8 mouse cellular contexts compared by ENCODE assay signal in the genomic region with DNA sequence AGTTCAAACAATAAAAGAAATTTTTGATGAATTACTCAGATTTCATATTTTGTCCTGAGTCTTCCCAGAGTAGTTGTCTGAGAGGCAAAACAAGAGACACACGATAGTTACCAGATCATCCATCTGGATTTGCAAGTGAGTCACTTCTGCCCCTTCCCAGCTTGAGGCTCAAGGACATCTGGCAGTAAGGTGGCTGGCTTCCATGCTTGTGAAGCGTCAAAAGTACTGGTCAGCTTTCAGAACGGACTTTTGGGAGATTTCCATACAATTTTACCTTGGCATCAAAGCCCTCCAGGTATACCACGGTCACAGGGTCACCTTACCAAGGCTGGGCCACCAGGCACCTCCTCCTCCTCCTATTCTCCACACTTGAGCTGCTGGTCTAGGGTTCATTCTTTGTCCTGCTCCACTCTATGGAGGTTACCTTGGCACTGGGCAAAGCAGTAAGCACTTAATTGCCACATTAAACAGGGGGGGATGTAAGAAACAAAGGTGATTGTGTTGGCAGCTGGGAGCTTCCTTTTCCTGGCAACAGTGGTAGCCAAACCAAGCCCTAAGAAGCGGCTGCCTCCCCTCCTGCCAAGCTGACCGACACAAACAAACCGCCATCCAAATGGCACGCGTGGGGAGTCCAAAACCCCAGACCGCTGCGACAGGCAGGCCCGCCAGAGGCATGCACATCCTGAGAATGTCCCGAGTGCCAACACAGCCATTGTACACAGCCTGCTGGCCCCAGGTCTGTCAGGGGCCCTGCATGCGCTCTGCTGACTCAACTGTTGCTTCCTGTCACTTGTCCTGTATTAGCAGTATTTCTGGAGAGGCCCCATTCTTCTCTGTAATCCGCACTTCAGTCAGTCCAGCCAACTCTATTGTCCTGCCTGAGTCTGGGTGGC. TPM values are rescaled to one million over a fixed set of nuclear protein-coding genes. Genes with fewer than 3 reads are reported as not detected.
DNase-seq lines count a peak whose midpoint lies in the region; ATAC-seq lines count a peak whose summit lies in the region.

No protein-coding gene starts in this region.

- peak; percentile 37 to 60 for DNase-seq in layer of hippocampus, postnatal 10 days (ENCODE audit: low spot score in 2 of 2)
- DNase-seq in layer of hippocampus, adult 11-12 months (ENCODE audit: low spot score): no peak
- DNase-seq in fibroblast of lung, adult 2 months (ENCODE audit: low read depth): peak; percentile 60
- DNase-seq in hindbrain, embryonic 10.5 days (ENCODE audit: low spot score): no peak
- DNase-seq in lung, postnatal 4 days: peak; percentile 47 to 68
- DNase-seq in natural killer cell, adult 2 months (ENCODE audit: low spot score in 2 of 2): no peak
- no peak for DNase-seq in frontal cortex, postnatal 10 days (ENCODE audit: low spot score in 2 of 2)

- WGBS in hindbrain, embryonic 10.5 days: 35% methylated on average over 15 of the region's 15 CpGs

- peaks cover 30% of the 10 kb centered on the region for H3K36me3 ChIP-seq in hindbrain, embryonic 10.5 days

- peak overlapping the region; percentile 82 for H3K4me3 ChIP-seq in hindbrain, embryonic 10.5 days

- H3K27ac ChIP-seq in hindbrain, embryonic 10.5 days: peak overlapping the region; percentile 84

- H3K27me3 ChIP-seq in hindbrain, embryonic 10.5 days (ENCODE audit: insufficient read depth, poor library complexity, severe bottlenecking): no peaks in the 10 kb centered on the region

- H3K9me3 ChIP-seq in hindbrain, embryonic 10.5 days: no peaks in the 10 kb centered on the region

- H3K4me1 ChIP-seq in hindbrain, embryonic 10.5 days (replicated peaks): peaks cover 90% of the 10 kb centered on the region

- no peak for ATAC-seq in megakaryocyte progenitor cell, adult 5-6 weeks (replicated peaks; ENCODE audit: poor library complexity)

RNA-seq across cellular contexts. Expression of a gene that starts 6.9 kb away (rescaled TPM):
- total RNA-seq in layer of hippocampus, postnatal 10 days (2021): 1 to 10 TPM; 9.4 to 9.7 TPM
- polyA plus RNA-seq in hindbrain, embryonic 10.5 days (2016; fragmentation: Nextera tagmentation; extraction: Ambion mirVana): 21.2 and 30.5 TPM in 2 replicates
- 0.62 and 0.76 TPM in 2 replicates for total RNA-seq in megakaryocyte progenitor cell, adult 5-6 weeks (2015)
- total RNA-seq in megakaryocyte progenitor cell, adult 5-6 weeks (2017): 0.81 and 1.00 TPM in 2 replicates

Comparison
In these comparisons a context has a peak if more than half of its experiments do, and no peak if none do; other contexts are left out.
1. DNase-seq: peak in layer of hippocampus, postnatal 10 days (2 of 2), fibroblast of lung, adult 2 months (single experiment) and lung, postnatal 4 days (2 of 2); none in layer of hippocampus, adult 11-12 months (single experiment), hindbrain, embryonic 10.5 days (single experiment), natural killer cell, adult 2 months (0 of 2) and frontal cortex, postnatal 10 days (0 of 2).
2. RNA of a gene that starts 6.9 kb away (total RNA-seq): 9.4 to 9.7 TPM in layer of hippocampus, postnatal 10 days; 0.62 to 1.00 TPM in megakaryocyte progenitor cell, adult 5-6 weeks; every median in the first group is over 4 times any median in the second.